Mouse (Mus musculus): ENCODE measurements around the gene Noxred1. TPM values are rescaled to one million over a fixed set of nuclear protein-coding genes. Genes with fewer than 3 reads are reported as not detected.

Noxred1 gene
- total and polyA plus RNA-seq, 3 experiments = 5.1 to 10.4 (median 6.9) TPM

DNA sequence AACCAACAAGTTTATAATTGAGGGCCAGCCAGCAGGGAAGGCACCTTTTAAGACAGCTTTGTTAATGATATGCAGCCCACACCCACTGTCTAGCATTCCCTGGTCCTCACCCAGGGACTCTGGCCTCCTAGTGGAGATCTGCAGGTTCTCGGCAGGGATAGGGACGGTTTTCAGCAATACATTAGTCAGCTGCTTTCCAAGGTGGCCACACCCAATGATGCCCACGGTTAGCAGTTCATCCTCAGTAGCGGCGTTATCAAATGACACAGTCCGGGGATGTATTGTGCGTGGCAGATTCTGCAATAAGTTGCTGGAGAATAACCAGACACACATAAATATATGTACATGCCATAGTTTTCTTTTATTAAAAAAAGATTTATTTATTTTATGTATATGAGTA is 11.7 kb downstream of the Noxred1 start:
- DNase-seq (ENCODE audit: extremely low read depth) = no peak
- Histone ChIP-seq H3K27me3 (replicated peaks) (no peaks in the 10 kb centered on the region), H3K4me2 (ENCODE audit: insufficient read depth, low read depth, poor library complexity, severe bottlenecking) (no peak overlapping the region), H3K4me1 (ENCODE audit: control insufficient read depth in 1 of 2, insufficient read depth in 2 of 2) (peaks cover 0 to 20% of the 10 kb centered on the region in 2 experiments; a peak in 2 of 4 replicates), H3K27ac (ENCODE audit: insufficient read depth, low read depth) (no peak overlapping the region), H3K79me2 (replicated peaks; ENCODE audit: control insufficient read depth, extremely low read depth, insufficient read depth, poor library complexity, severe bottlenecking) (no peaks in the 10 kb centered on the region), H3K9me3 (replicated peaks; ENCODE audit: low read length) (peaks cover 5% of the 10 kb centered on the region), H3K36me3 (replicated peaks in 1 of 2; ENCODE audit: control insufficient read depth in 1 of 2, insufficient read depth in 1 of 2, low read length in 1 of 2) (peaks cover 0 to 16% of the 10 kb centered on the region in 2 experiments), H3K9ac (ENCODE audit: insufficient read depth, low read depth) (no peak overlapping the region), H3K4me3 (replicated peaks in 1 of 3; ENCODE audit: low read depth in 2 of 3, low read length in 2 of 3, poor library complexity in 1 of 3) (no peak overlapping the region)
- no peak for TF ChIP-seq EP300 (IDR thresholded peaks at IDR 0.05; ENCODE audit: low read length)
- TF ChIP-seq MAX (IDR thresholded peaks at IDR 0.05; ENCODE audit: low read length) = no peak
- TF ChIP-seq USF1 (IDR thresholded peaks at IDR 0.05; ENCODE audit: low read depth, low read length) = no peak
- no peak for TF ChIP-seq CHD2 (IDR thresholded peaks at IDR 0.05; ENCODE audit: low read length)
- no peak for TF ChIP-seq MXI1 (IDR thresholded peaks at IDR 0.05; ENCODE audit: low read depth, low read length)
- TF ChIP-seq HCFC1 (IDR thresholded peaks at IDR 0.05; ENCODE audit: low read depth, low read length) = no peak
- peak in 1 of 2 experiments; percentile 10; a peak in 1 of 4 replicates for TF ChIP-seq CTCF (conservative IDR thresholded peaks at IDR 0.05 in 1 of 2, IDR thresholded peaks at IDR 0.05 in 1 of 2; ENCODE audit: low read depth in 2 of 2, low read length in 2 of 2)
- in situ Hi-C loops (cut with MboI; ENCODE audit: low pct_ligation_motif_present, low pct_unique_long_range_greater_than_20kb, low sequenced_read_pairs) (no loop called here), dilution Hi-C loops (cut with MboI; ENCODE audit: extremely low pct_ligation_motif_present, extremely low pct_unique_long_range_greater_than_20kb, low sequenced_read_pairs) (no loop called here)

- dilution Hi-C loops (cut with MboI; ENCODE audit: extremely low pct_ligation_motif_present, extremely low pct_unique_long_range_greater_than_20kb, low sequenced_read_pairs) = no loop called here
- Histone ChIP-seq H3K9me3 (replicated peaks; ENCODE audit: low read length) (peaks cover 5% of the 10 kb centered on the region), H3K4me2 (ENCODE audit: insufficient read depth, low read depth, poor library complexity, severe bottlenecking) (no peak overlapping the region), H3K27ac (ENCODE audit: insufficient read depth, low read depth) (no peak overlapping the region), H3K36me3 (replicated peaks in 1 of 2; ENCODE audit: control insufficient read depth in 1 of 2, insufficient read depth in 1 of 2, low read length in 1 of 2) (peaks cover 0 to 22% of the 10 kb centered on the region in 2 experiments), H3K4me1 (ENCODE audit: control insufficient read depth in 1 of 2, insufficient read depth in 2 of 2) (peaks cover 0 to 12% of the 10 kb centered on the region in 2 experiments; a peak in 2 of 4 replicates), H3K79me2 (replicated peaks; ENCODE audit: control insufficient read depth, extremely low read depth, insufficient read depth, poor library complexity, severe bottlenecking) (no peaks in the 10 kb centered on the region), H3K27me3 (replicated peaks) (no peaks in the 10 kb centered on the region), H3K9ac (ENCODE audit: insufficient read depth, low read depth) (no peak overlapping the region), H3K4me3 (replicated peaks in 1 of 3; ENCODE audit: low read depth in 2 of 3, low read length in 2 of 3, poor library complexity in 1 of 3) (no peak overlapping the region)
- TF ChIP-seq ZNF384 (IDR thresholded peaks at IDR 0.05; ENCODE audit: low read depth, low read length) (no peak), NRF1 (IDR thresholded peaks at IDR 0.05; ENCODE audit: low read depth, low read length) (no peak), USF1 (IDR thresholded peaks at IDR 0.05; ENCODE audit: low read depth, low read length) (no peak), EP300 (IDR thresholded peaks at IDR 0.05; ENCODE audit: low read length) (no peak), RAD21 (IDR thresholded peaks at IDR 0.05; ENCODE audit: low read depth, low read length) (no peak), E2F4 (IDR thresholded peaks at IDR 0.05; ENCODE audit: insufficient replicate concordance, low read depth, low read length) (no peak)
- DNase-seq (ENCODE audit: extremely low read depth) = no peak
- in situ Hi-C loops (cut with MboI; ENCODE audit: low pct_ligation_motif_present, low pct_unique_long_range_greater_than_20kb, low sequenced_read_pairs) = no loop called here
Observed at GRCm38 (mm10) chr12:87224950-87225349, 13.6 kb downstream of the Noxred1 start.

- Histone ChIP-seq H3K36me3 (replicated peaks in 1 of 2; ENCODE audit: control insufficient read depth in 1 of 2, insufficient read depth in 1 of 2, low read length in 1 of 2) (peaks cover 0 to 12% of the 10 kb centered on the region in 2 experiments), H3K9ac (ENCODE audit: insufficient read depth, low read depth) (no peak overlapping the region), H3K27me3 (replicated peaks) (no peaks in the 10 kb centered on the region), H3K27ac (ENCODE audit: insufficient read depth, low read depth) (no peak overlapping the region), H3K4me2 (ENCODE audit: insufficient read depth, low read depth, poor library complexity, severe bottlenecking) (no peak overlapping the region), H3K9me3 (replicated peaks; ENCODE audit: low read length) (no peaks in the 10 kb centered on the region), H3K4me1 (ENCODE audit: control insufficient read depth in 1 of 2, insufficient read depth in 2 of 2) (peaks cover 0 to 6% of the 10 kb centered on the region in 2 experiments; a peak in 1 of 4 replicates), H3K79me2 (replicated peaks; ENCODE audit: control insufficient read depth, extremely low read depth, insufficient read depth, poor library complexity, severe bottlenecking) (no peaks in the 10 kb centered on the region), H3K4me3 (replicated peaks in 1 of 3; ENCODE audit: low read depth in 2 of 3, low read length in 2 of 3, poor library complexity in 1 of 3) (no peak overlapping the region)
- no peak for DNase-seq (ENCODE audit: extremely low read depth)
- no peak for TF ChIP-seq TCF12 (IDR thresholded peaks at IDR 0.05; ENCODE audit: low read depth, low read length)
- no peak for TF ChIP-seq JUN (IDR thresholded peaks at IDR 0.05; ENCODE audit: insufficient read depth, low read depth, low read length)
- TF ChIP-seq GABPA (IDR thresholded peaks at IDR 0.05; ENCODE audit: insufficient replicate concordance, low read depth, low read length) = no peak
- TF ChIP-seq USF2 (conservative IDR thresholded peaks at IDR 0.05; ENCODE audit: low read depth, low read length) = no peak
- no peak for TF ChIP-seq MAFK (IDR thresholded peaks at IDR 0.05; ENCODE audit: insufficient replicate concordance, low read length)
- TF ChIP-seq ZMIZ1 (IDR thresholded peaks at IDR 0.05; ENCODE audit: low read depth, low read length) = no peak
- no peak for TF ChIP-seq E2F4 (IDR thresholded peaks at IDR 0.05; ENCODE audit: insufficient replicate concordance, low read depth, low read length)
- TF ChIP-seq CTCF (conservative IDR thresholded peaks at IDR 0.05 in 1 of 2, IDR thresholded peaks at IDR 0.05 in 1 of 2; ENCODE audit: low read depth in 2 of 2, low read length in 2 of 2) = no peak
- no peak for TF ChIP-seq RCOR1 (conservative IDR thresholded peaks at IDR 0.05; ENCODE audit: low read depth, low read length)
- TF ChIP-seq POLR2AphosphoS2 (IDR thresholded peaks at IDR 0.05; ENCODE audit: low read depth, low read length) = no peak
- no peak for TF ChIP-seq NRF1 (IDR thresholded peaks at IDR 0.05; ENCODE audit: low read depth, low read length)
- no peak for TF ChIP-seq RAD21 (IDR thresholded peaks at IDR 0.05; ENCODE audit: low read depth, low read length)
- TF ChIP-seq ZNF384 (IDR thresholded peaks at IDR 0.05; ENCODE audit: low read depth, low read length) = no peak
- dilution Hi-C loops (cut with MboI; ENCODE audit: extremely low pct_ligation_motif_present, extremely low pct_unique_long_range_greater_than_20kb, low sequenced_read_pairs) = no loop called here
- in situ Hi-C loops (cut with MboI; ENCODE audit: low pct_ligation_motif_present, low pct_unique_long_range_greater_than_20kb, low sequenced_read_pairs) = no loop called here
Observed at GRCm38 (mm10) chr12:87219362-87219761, 19.2 kb downstream of the Noxred1 start.

Data from CH12.LX (cell line).